Mouse (Mus musculus): ENCODE data around the gene Ube2e3.

The Ube2e3 gene

GRCm38 (mm10) chr2:78882743-78883433 is 15.0 kb downstream of the Ube2e3 start:
- no peak for DNase-seq (ENCODE audit: low read depth, low spot score)

- no peak for DNase-seq (ENCODE audit: low read depth, low spot score)
These were observed 18.5 kb downstream of the Ube2e3 start for GRCm38 (mm10) chr2:78886446-78886845.

- no peak for DNase-seq (ENCODE audit: low read depth, low spot score)
These were observed 20.3 kb downstream of the Ube2e3 start for GRCm38 (mm10) chr2:78888190-78888589.

- DNase-seq (ENCODE audit: low read depth, low spot score), result no peak
These were observed 27.3 kb downstream of the Ube2e3 start for GRCm38 (mm10) chr2:78895216-78895615.

- no peak for DNase-seq (ENCODE audit: low read depth, low spot score)
These were observed 38.0 kb downstream of the Ube2e3 start for GRCm38 (mm10) chr2:78905916-78906315.

GRCm38 (mm10) chr2:78911516-78911915 is 43.6 kb downstream of the Ube2e3 start:
- no peak for DNase-seq (ENCODE audit: low read depth, low spot score)

GRCm38 (mm10) chr2:78914861-78915260 is 46.9 kb downstream of the Ube2e3 start:
- DNase-seq (ENCODE audit: low read depth, low spot score), result no peak

- DNase-seq (ENCODE audit: low read depth, low spot score), result no peak
These were observed 55.2 kb downstream of the Ube2e3 start for GRCm38 (mm10) chr2:78922980-78923674.

- DNase-seq (ENCODE audit: low read depth, low spot score), result no peak
These were observed 57.9 kb downstream of the Ube2e3 start for GRCm38 (mm10) chr2:78925807-78926206.

GRCm38 (mm10) chr2:78927625-78928024 is 59.7 kb downstream of the Ube2e3 start:
- DNase-seq (ENCODE audit: low read depth, low spot score), result no peak

GRCm38 (mm10) chr2:78928080-78928479 is 60.2 kb downstream of the Ube2e3 start:
- DNase-seq (ENCODE audit: low read depth, low spot score), result no peak

- DNase-seq (ENCODE audit: low read depth, low spot score), result peak; percentile 20
These were observed 63.4 kb downstream of the Ube2e3 start for GRCm38 (mm10) chr2:78931358-78931757.

GRCm38 (mm10) chr2:78959451-78959850 is 91.5 kb downstream of the Ube2e3 start:
- peak; percentile 17 for DNase-seq (ENCODE audit: low read depth, low spot score)

- DNase-seq (ENCODE audit: low read depth, low spot score), result no peak
These were observed 92.4 kb downstream of the Ube2e3 start for GRCm38 (mm10) chr2:78960288-78960687.

- no peak for DNase-seq (ENCODE audit: low read depth, low spot score)
These were observed 93.1 kb downstream of the Ube2e3 start for GRCm38 (mm10) chr2:78961023-78961422.

- no peak for DNase-seq (ENCODE audit: low read depth, low spot score)
These were observed 93.7 kb downstream of the Ube2e3 start for GRCm38 (mm10) chr2:78961580-78961979.

GRCm38 (mm10) chr2:78964995-78965394 is 97.1 kb downstream of the Ube2e3 start:
- DNase-seq (ENCODE audit: low read depth, low spot score), result no peak

GRCm38 (mm10) chr2:78965396-78965795 is 97.5 kb downstream of the Ube2e3 start:
- peak; percentile 49 for DNase-seq (ENCODE audit: low read depth, low spot score)

- no peak for DNase-seq (ENCODE audit: low read depth, low spot score)
These were observed 102.2 kb downstream of the Ube2e3 start for GRCm38 (mm10) chr2:78970088-78970487.

All from forelimb bud, embryonic 11.5 days (tissue).